Mouse (Mus musculus) MEL-GATA-1-ER (cell line): ENCODE data around the gene Padi2.

Experiments used
- DNase-seq: peaks from one replicate; pipeline ENCODE4 v3.0.0-alpha.2; 2012; ENCODE audit warnings: low read depth; ENCODE audit errors: extremely low read depth

The Padi2 gene

GRCm38 (mm10) chr4:140881026-140881670 lies 25.0 kb upstream of the Padi2 start:
- no peak for DNase-seq

GRCm38 (mm10) chr4:140881771-140882170 lies 24.4 kb upstream of the Padi2 start:
- DNase-seq, result no peak

- no peak for DNase-seq
Observed at GRCm38 (mm10) chr4:140882365-140882764, 23.8 kb upstream of the Padi2 start.

- DNase-seq, result no peak
Observed at GRCm38 (mm10) chr4:140882981-140883380, 23.2 kb upstream of the Padi2 start.

- no peak for DNase-seq
Observed at GRCm38 (mm10) chr4:140883852-140884251, 22.3 kb upstream of the Padi2 start.

- no peak for DNase-seq
Observed at GRCm38 (mm10) chr4:140891525-140892162, 14.5 kb upstream of the Padi2 start.

- DNase-seq, result no peak
Observed at GRCm38 (mm10) chr4:140892163-140892530, 14.0 kb upstream of the Padi2 start.

GRCm38 (mm10) chr4:140904776-140905425 lies 1.2 kb upstream of the Padi2 start:
- no peak for DNase-seq

- DNase-seq, result peak; percentile 29
Observed at GRCm38 (mm10) chr4:140905426-140905871, 695 bp upstream of the Padi2 start.

- DNase-seq, result no peak
Observed at GRCm38 (mm10) chr4:140906827-140907280, 710 bp downstream of the Padi2 start.

GRCm38 (mm10) chr4:140907306-140908024 lies 1.3 kb downstream of the Padi2 start:
- no peak for DNase-seq

GRCm38 (mm10) chr4:140908627-140909026 lies 2.5 kb downstream of the Padi2 start:
- no peak for DNase-seq

GRCm38 (mm10) chr4:140909536-140909935 lies 3.4 kb downstream of the Padi2 start:
- no peak for DNase-seq

GRCm38 (mm10) chr4:140910661-140911310 lies 4.6 kb downstream of the Padi2 start:
- DNase-seq, result no peak

- DNase-seq, result no peak
Observed at GRCm38 (mm10) chr4:140911416-140911815, 5.3 kb downstream of the Padi2 start.

GRCm38 (mm10) chr4:140912271-140912833 lies 6.2 kb downstream of the Padi2 start:
- DNase-seq, result no peak

GRCm38 (mm10) chr4:140913565-140913964 lies 7.4 kb downstream of the Padi2 start:
- no peak for DNase-seq

GRCm38 (mm10) chr4:140914731-140915131 lies 8.6 kb downstream of the Padi2 start:
- DNase-seq, result no peak

GRCm38 (mm10) chr4:140915235-140915634 lies 9.1 kb downstream of the Padi2 start:
- DNase-seq, result no peak

- DNase-seq, result no peak
Observed at GRCm38 (mm10) chr4:140916296-140916695, 10.2 kb downstream of the Padi2 start.

GRCm38 (mm10) chr4:140917451-140917850 lies 11.3 kb downstream of the Padi2 start:
- no peak for DNase-seq
